Mouse (Mus musculus) ES-Bruce4 (cell line): ENCODE results near the gene Fundc1. TPM values are rescaled to one million over a fixed set of nuclear protein-coding genes. Genes with fewer than 3 reads are reported as not detected.
A peak's percentile ranks its signal among the peaks of the same experiment; 100 is the strongest.

ENCODE experiments used
- H3K27ac ChIP-seq: 2 replicates; pipeline ENCODE4 v1.5.1; 2012; ENCODE audit warnings: low read length, inconsistent platforms; ENCODE audit not compliant: insufficient read depth
- H3K27me3 ChIP-seq: 2 replicates; pipeline ENCODE4 v1.6.1; 2012; ENCODE audit warnings: mild to moderate bottlenecking, low read length, inconsistent platforms; ENCODE audit not compliant: control insufficient read depth, poor library complexity, insufficient read depth, severe bottlenecking
- H3K36me3 ChIP-seq: 2 replicates; pipeline ENCODE4 v1.6.1; 2012; ENCODE audit warnings: inconsistent platforms, mild to moderate bottlenecking, low read length, moderate library complexity; ENCODE audit not compliant: control insufficient read depth, poor library complexity, insufficient read depth, severe bottlenecking
- H3K4me1 ChIP-seq: one replicate; pipeline ENCODE4 v1.8.1; 2011; ENCODE audit warnings: low read length; ENCODE audit not compliant: control insufficient read depth, insufficient read depth
- H3K4me3 ChIP-seq: 2 replicates; pipeline ENCODE4 v1.5.1; 2011; ENCODE audit warnings: low read depth, mild to moderate bottlenecking, low read length
- H3K9ac ChIP-seq: 2 replicates; pipeline ENCODE4 v1.6.1; 2012; ENCODE audit warnings: low read depth, mild to moderate bottlenecking, inconsistent platforms; ENCODE audit not compliant: poor library complexity, severe bottlenecking
- H3K9me3 ChIP-seq: replicated peaks from 2 replicates; pipeline ENCODE4 v1.6.1; 2012; ENCODE audit warnings: mild to moderate bottlenecking, low read length, inconsistent platforms; ENCODE audit not compliant: control insufficient read depth, poor library complexity, insufficient read depth, severe bottlenecking
- CTCF ChIP-seq: IDR thresholded peaks from one replicate; pipeline ENCODE4 v1.8.1; 2011; ENCODE audit warnings: low read depth, low read length
- EP300 ChIP-seq: IDR thresholded peaks from 2 replicates; pipeline ENCODE4 v1.6.1; 2011; ENCODE audit warnings: low read depth, low read length; ENCODE audit not compliant: insufficient read depth
- POLR2A ChIP-seq: IDR thresholded peaks from one replicate; pipeline ENCODE4 v1.8.1; 2011; ENCODE audit warnings: low read length; ENCODE audit not compliant: insufficient read depth
- polyA plus RNA-seq: library from polyadenylated mRNA; stranded (reverse); fragments of >200 nt; gene quantifications from 2 replicates; pipeline ENCODE4 v1.2.4, GENCODE M21; 2011; ENCODE audit warnings: low read depth; ENCODE audit not compliant: missing spikeins, insufficient read depth, insufficient read length

The Fundc1 gene
- 31.3 and 34.4 TPM in 2 replicates for polyA plus RNA-seq

DNA sequence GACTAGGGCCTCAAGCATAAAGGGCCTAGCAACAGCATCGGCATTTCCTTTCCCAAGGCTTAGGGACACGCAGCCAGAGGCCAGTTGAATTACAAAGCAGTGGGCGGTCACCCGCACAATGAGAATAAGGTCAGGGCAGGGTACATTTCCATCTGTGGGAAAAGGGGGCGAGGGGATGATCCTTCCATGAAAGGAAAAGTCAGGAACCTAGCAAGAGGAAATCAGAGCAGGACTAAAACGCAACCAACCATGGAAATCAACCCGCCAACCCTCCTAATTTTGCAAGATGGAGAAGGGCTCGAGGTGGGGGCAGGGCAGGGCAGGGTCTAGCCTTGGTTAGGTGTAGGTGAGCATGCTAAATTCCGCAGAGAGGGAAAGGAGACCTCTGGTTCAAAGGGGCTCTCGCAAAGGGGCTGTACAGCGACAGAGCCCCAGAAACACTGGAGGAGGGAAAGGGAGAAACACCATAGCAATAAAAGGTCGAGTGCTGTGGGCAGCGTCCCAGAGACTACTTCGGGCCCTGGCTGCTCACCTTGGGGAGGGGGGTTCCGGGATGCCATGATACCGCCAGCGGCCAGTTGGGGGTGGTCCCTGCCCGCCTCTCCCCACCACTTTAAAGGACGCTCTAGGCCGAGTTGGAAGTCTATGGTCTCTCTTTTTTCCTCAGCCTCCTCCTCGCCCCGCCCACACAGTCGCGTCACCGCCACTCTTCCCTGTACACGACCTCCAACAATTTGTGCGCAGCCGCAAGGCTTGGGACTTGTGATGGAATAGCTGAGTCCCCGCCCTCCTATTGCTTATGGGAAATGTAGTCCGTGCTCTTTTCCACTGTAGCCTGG is at the start of gene Fundc1:
TSS of gene Fundc1 (minus strand) at position 705 of the 839 bp plus-strand sequence.
- TF ChIP-seq EP300 (peak; percentile 74), POLR2A (no peak)

GRCm38 (mm10) chrX:17611253-17611652 is 39.1 kb upstream of the Fundc1 start:
- no peak overlapping the region for H3K4me3 ChIP-seq
- H3K27me3 ChIP-seq = no peaks in the 10 kb centered on the region
- H3K9me3 ChIP-seq = no peaks in the 10 kb centered on the region
- H3K9ac ChIP-seq = no peak overlapping the region
- TF ChIP-seq CTCF = no peak
- TF ChIP-seq POLR2A = no peak
- no peak for TF ChIP-seq EP300
- no peaks in the 10 kb centered on the region for H3K4me1 ChIP-seq
- H3K27ac ChIP-seq = no peak overlapping the region
- H3K36me3 ChIP-seq = no peaks in the 10 kb centered on the region

More for the DNA sequence above, at the start of gene Fundc1:
- H3K36me3 ChIP-seq = no peaks in the 10 kb centered on the region
- no peaks in the 10 kb centered on the region for H3K4me1 ChIP-seq
- no peaks in the 10 kb centered on the region for H3K27me3 ChIP-seq
- H3K9ac ChIP-seq = peak within 1 kb of the TSS; percentile 62
- H3K27ac ChIP-seq = peak within 1 kb of the TSS; percentile 87
- H3K9me3 ChIP-seq = no peaks in the 10 kb centered on the region
- peak within 1 kb of the TSS; percentile 92 for H3K4me3 ChIP-seq

DNA sequence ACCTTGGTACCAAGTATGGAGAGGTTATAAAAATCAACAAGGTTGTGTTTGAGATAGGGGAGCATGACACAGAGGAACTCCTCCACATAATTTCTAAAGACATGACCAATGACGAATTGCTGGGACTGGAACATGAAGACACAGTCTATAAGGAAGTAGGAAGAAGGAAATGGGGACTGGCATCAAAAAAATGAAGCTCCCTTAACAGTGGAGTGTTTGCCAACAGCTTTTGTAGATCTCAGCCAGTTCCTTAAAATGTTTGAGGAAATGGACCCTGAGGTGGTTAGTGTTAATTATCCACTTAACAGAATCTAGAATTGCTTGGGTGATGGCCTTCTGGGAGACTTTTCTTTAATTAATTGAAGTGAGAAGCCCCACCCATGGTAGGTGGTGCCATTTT is 36.6 kb upstream of the Fundc1 start:
- no peaks in the 10 kb centered on the region for H3K36me3 ChIP-seq
- no peak overlapping the region for H3K9ac ChIP-seq
- H3K4me3 ChIP-seq = no peak overlapping the region
- H3K9me3 ChIP-seq = no peaks in the 10 kb centered on the region
- H3K27ac ChIP-seq = no peak overlapping the region
- TF ChIP-seq EP300 (no peak), CTCF (no peak), POLR2A (no peak)
- H3K27me3 ChIP-seq = no peaks in the 10 kb centered on the region
- H3K4me1 ChIP-seq = no peaks in the 10 kb centered on the region

DNA sequence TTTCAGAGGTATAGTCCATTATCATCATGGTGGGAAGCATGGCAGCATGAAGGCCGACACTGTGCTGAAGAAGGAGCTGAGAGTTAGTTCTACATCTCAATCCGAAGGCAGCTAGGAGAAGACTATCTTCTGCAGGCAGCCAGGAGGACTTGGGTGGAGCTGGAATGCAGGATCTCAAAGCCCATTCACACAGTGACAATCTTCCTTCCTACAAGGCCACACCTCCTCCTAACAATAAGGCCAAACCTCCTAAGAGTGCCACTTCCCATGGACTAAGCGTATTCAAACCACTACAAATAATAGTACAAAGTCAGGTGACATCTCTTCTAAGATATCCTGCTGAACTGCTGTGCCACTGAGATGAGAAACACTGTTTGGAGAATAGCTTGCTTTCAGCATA is 35.5 kb upstream of the Fundc1 start:
- H3K36me3 ChIP-seq = no peaks in the 10 kb centered on the region
- TF ChIP-seq EP300 (no peak), POLR2A (no peak), CTCF (no peak)
- H3K27me3 ChIP-seq = no peaks in the 10 kb centered on the region
- no peak overlapping the region for H3K27ac ChIP-seq
- H3K4me3 ChIP-seq = no peak overlapping the region
- no peaks in the 10 kb centered on the region for H3K9me3 ChIP-seq
- H3K9ac ChIP-seq = no peak overlapping the region
- H3K4me1 ChIP-seq = no peaks in the 10 kb centered on the region

DNA sequence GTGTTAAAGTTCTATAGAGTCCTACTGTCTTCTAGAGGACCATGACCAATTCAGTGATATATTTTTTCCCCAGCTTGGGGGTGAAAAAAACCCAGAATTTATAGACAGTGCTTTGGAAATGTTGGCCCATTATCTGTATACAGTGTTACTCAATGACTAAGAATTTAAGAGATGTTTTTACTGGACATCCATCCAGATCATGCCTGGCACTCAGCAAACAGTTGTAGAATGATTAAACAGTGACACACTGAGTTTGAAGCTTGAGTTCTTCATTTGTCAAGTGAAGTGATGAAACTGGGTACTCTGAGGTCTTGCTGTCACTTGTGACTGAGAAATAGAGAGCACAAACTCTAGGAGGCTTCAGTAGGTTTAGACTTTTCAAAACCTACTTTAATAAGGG is 21.2 kb upstream of the Fundc1 start:
- TF ChIP-seq CTCF = no peak
- Histone ChIP-seq H3K27me3 (no peaks in the 10 kb centered on the region), H3K27ac (no peak overlapping the region), H3K4me1 (no peaks in the 10 kb centered on the region), H3K9me3 (no peaks in the 10 kb centered on the region), H3K9ac (no peak overlapping the region), H3K4me3 (no peak overlapping the region), H3K36me3 (no peaks in the 10 kb centered on the region)

DNA sequence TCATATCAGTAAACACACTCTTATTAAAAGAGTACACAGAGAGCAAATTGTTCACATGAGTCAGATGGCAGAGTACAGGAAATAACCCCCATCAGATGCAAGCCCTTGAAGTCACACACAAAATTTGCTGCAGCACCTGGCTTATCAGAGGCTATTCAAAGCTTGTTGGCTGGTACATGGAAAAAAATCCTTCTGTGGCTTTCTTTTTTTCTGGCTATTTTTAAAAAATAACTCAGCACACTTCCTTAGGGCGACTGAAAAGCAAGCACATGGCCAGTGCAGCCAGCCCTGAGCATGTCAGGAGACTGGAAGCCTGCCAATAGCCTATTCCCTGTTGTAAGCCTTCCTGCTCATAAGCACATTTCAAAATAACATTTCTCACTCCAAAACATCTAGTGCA is 18.6 kb upstream of the Fundc1 start:
- H3K27ac ChIP-seq = no peak overlapping the region
- no peaks in the 10 kb centered on the region for H3K36me3 ChIP-seq
- no peak overlapping the region for H3K9ac ChIP-seq
- H3K9me3 ChIP-seq = no peaks in the 10 kb centered on the region
- H3K4me3 ChIP-seq = no peak overlapping the region
- H3K27me3 ChIP-seq = no peaks in the 10 kb centered on the region
- H3K4me1 ChIP-seq = no peaks in the 10 kb centered on the region
- TF ChIP-seq EP300 = no peak
- no peak for TF ChIP-seq CTCF
- no peak for TF ChIP-seq POLR2A
